Mouse (Mus musculus) heart, embryonic 13.5 days (tissue): ENCODE measurements around the gene Tmed6. TPM values are rescaled to one million over a fixed set of nuclear protein-coding genes. Genes with fewer than 3 reads are reported as not detected.
"Not testable (repeated sequence)": the region's sequence is repeated elsewhere in the genome, so short reads cannot be mapped to it uniquely, and the experiment has no call there.

ENCODE experiments used
- ATAC-seq: fragments of 200-750 bp; cut with Nextera tagmentation; 2 replicates; pipeline ENCODE4 v1.8.0; 2017; ENCODE audit warnings: moderate TSS enrichment; ENCODE audit not compliant: insufficient number of reproducible peaks, low FRiP score, low TSS enrichment; ENCODE audit errors: extremely low read depth
- H3K27ac ChIP-seq: fragments of 300-500 bp; sonication (generic); replicated peaks from 2 replicates; pipeline ENCODE4 v1.5.1; 2015; ENCODE audit warnings: moderate library complexity, mild to moderate bottlenecking, inconsistent platforms
- H3K27me3 ChIP-seq: fragments of 300-500 bp; sonication (generic); replicated peaks from 2 replicates; pipeline ENCODE4 v1.6.1; 2015; ENCODE audit warnings: mild to moderate bottlenecking, inconsistent platforms
- H3K36me3 ChIP-seq: fragments of 300-500 bp; sonication (generic); 2 replicates; pipeline ENCODE4 v1.6.1; 2015; ENCODE audit warnings: mild to moderate bottlenecking, inconsistent platforms
- H3K4me1 ChIP-seq: fragments of 300-500 bp; sonication (generic); 2 replicates; pipeline ENCODE4 v1.6.1; 2015; ENCODE audit warnings: inconsistent platforms
- H3K4me2 ChIP-seq: fragments of 300-500 bp; sonication (generic); 2 replicates; pipeline ENCODE4 v1.6.1; 2015; ENCODE audit warnings: inconsistent platforms, mild to moderate bottlenecking, moderate library complexity
- H3K4me3 ChIP-seq: fragments of 300-500 bp; sonication (generic); 2 replicates; pipeline ENCODE4 v1.5.1; 2015; ENCODE audit warnings: moderate library complexity, mild to moderate bottlenecking, inconsistent platforms
- H3K9ac ChIP-seq: fragments of 300-500 bp; sonication (generic); 2 replicates; pipeline ENCODE4 v1.6.1; 2015; ENCODE audit warnings: inconsistent platforms, mild to moderate bottlenecking, moderate library complexity
- H3K9me3 ChIP-seq: fragments of 300-500 bp; sonication (generic); 2 replicates; pipeline ENCODE4 v1.6.1; 2016; ENCODE audit warnings: inconsistent platforms
- WGBS: fragments of 180-500 bp; shearing (Covaris S2); methylation state at CpG from one replicate; pipeline ENCODE4 v1.1.7; 2015; ENCODE audit warnings: mixed read lengths; 5-methylcytosine and 5-hydroxymethylcytosine counted together
- polyA plus RNA-seq: library from polyadenylated mRNA; unstranded; fragments of >200 nt; fragmentation: Nextera tagmentation; extraction: Ambion mirVana; gene quantifications from 2 replicates; pipeline ENCODE4 v1.2.1, GENCODE M21; 2015

Gene Tmed6
- polyA plus RNA-seq, 1 experiment from 2014 or later: not detected

GRCm38 (mm10) chr8:107056973-107057369, 8.5 kb downstream of the Tmed6 start:
- under 1% methylated on average over 33 of the region's 33 CpGs for WGBS

GRCm38 (mm10) chr8:107056076-107056972, 9.1 kb downstream of the Tmed6 start, which contains the start of the genes Cog8 and Nip7:
Gene Cog8, minus strand, starts transcription at chr8:107056689.
Gene Nip7, plus strand, starts transcription at chr8:107056877.
- Histone ChIP-seq H3K36me3 (peaks cover 63% of the 10 kb centered on the region), H3K4me3 (peak within 1 kb of the TSS; percentile 100), H3K9ac (peak within 1 kb of the TSS; percentile 96), H3K4me2 (peak within 1 kb of the TSS; percentile 98), H3K27me3 (no peaks in the 10 kb centered on the region), H3K9me3 (no peaks in the 10 kb centered on the region), H3K27ac (peak within 1 kb of the TSS; percentile 76), H3K4me1 (peaks cover 21% of the 10 kb centered on the region)
- peak; percentile 90 for ATAC-seq
- under 1% methylated on average over 88 of the region's 88 CpGs for WGBS

More at GRCm38 (mm10) chr8:107056973-107057369, 8.5 kb downstream of the Tmed6 start:
- Histone ChIP-seq H3K9me3 (no peaks in the 10 kb centered on the region), H3K9ac (peak overlapping the region; percentile 88), H3K27me3 (no peaks in the 10 kb centered on the region), H3K4me1 (peaks cover 21% of the 10 kb centered on the region), H3K36me3 (peaks cover 57% of the 10 kb centered on the region), H3K4me2 (peak overlapping the region; percentile 98), H3K4me3 (peak overlapping the region; percentile 100), H3K27ac (peak overlapping the region; percentile 49)
- ATAC-seq: peak; percentile 34; the same call in 1 of the 2 replicates

- no peak overlapping the region for H3K4me3 ChIP-seq
- H3K27me3 ChIP-seq: no peaks in the 10 kb centered on the region
- ATAC-seq: no peak
- no peak overlapping the region for H3K27ac ChIP-seq
- H3K4me2 ChIP-seq: no peak overlapping the region
- peaks cover 26% of the 10 kb centered on the region for H3K4me1 ChIP-seq
- H3K9me3 ChIP-seq: no peaks in the 10 kb centered on the region
- peaks cover 59% of the 10 kb centered on the region for H3K36me3 ChIP-seq
- WGBS: 95% methylated on average over 8 of the region's 8 CpGs
- no peak overlapping the region for H3K9ac ChIP-seq
Observed at GRCm38 (mm10) chr8:107052046-107052445, 13.4 kb downstream of the Tmed6 start.

GRCm38 (mm10) chr8:107049480-107049879, 16.0 kb downstream of the Tmed6 start:
- WGBS: 93% methylated on average over 4 of the region's 4 CpGs
- H3K27me3 ChIP-seq: no peaks in the 10 kb centered on the region
- no peak overlapping the region for H3K9ac ChIP-seq
- peak overlapping the region; percentile 95 for H3K27ac ChIP-seq
- H3K9me3 ChIP-seq: no peaks in the 10 kb centered on the region
- peaks cover 81% of the 10 kb centered on the region for H3K36me3 ChIP-seq
- peak overlapping the region; percentile 93; the same call in 1 of the 2 replicates for H3K4me3 ChIP-seq
- ATAC-seq: no peak
- peaks cover 22% of the 10 kb centered on the region for H3K4me1 ChIP-seq
- H3K4me2 ChIP-seq: peak overlapping the region; percentile 96

GRCm38 (mm10) chr8:107048061-107048941, 17.1 kb downstream of the Tmed6 start, which contains the start of gene Pdf:
Gene Pdf, minus strand, starts transcription at chr8:107048614.
- H3K9me3 ChIP-seq: no peaks in the 10 kb centered on the region
- no peaks in the 10 kb centered on the region for H3K27me3 ChIP-seq
- H3K4me2 ChIP-seq: peak within 1 kb of the TSS; percentile 96
- under 1% methylated on average over 84 of the region's 87 CpGs for WGBS
- peak within 1 kb of the TSS; percentile 95 for H3K27ac ChIP-seq
- ATAC-seq: peak; percentile 60
- H3K4me3 ChIP-seq: peak within 1 kb of the TSS; percentile 93
- H3K4me1 ChIP-seq: peaks cover 22% of the 10 kb centered on the region
- H3K36me3 ChIP-seq: peaks cover 81% of the 10 kb centered on the region
- peak within 1 kb of the TSS; percentile 92 for H3K9ac ChIP-seq

- peaks cover 22% of the 10 kb centered on the region for H3K4me1 ChIP-seq
- peaks cover 81% of the 10 kb centered on the region for H3K36me3 ChIP-seq
- no peak for ATAC-seq
- WGBS: 57% methylated on average over 5 of the region's 5 CpGs
- peak overlapping the region; percentile 93 for H3K4me3 ChIP-seq
- peak overlapping the region; percentile 95 for H3K27ac ChIP-seq
- no peaks in the 10 kb centered on the region for H3K9me3 ChIP-seq
- no peaks in the 10 kb centered on the region for H3K27me3 ChIP-seq
- H3K4me2 ChIP-seq: peak overlapping the region; percentile 96
- H3K9ac ChIP-seq: peak overlapping the region; percentile 92
Observed at GRCm38 (mm10) chr8:107046976-107047375, 18.5 kb downstream of the Tmed6 start.

- 86% methylated on average over 6 of the region's 6 CpGs for WGBS
Observed at GRCm38 (mm10) chr8:107045478-107045877, 20.0 kb downstream of the Tmed6 start.

GRCm38 (mm10) chr8:107040632-107041031, 24.8 kb downstream of the Tmed6 start:
- no peak overlapping the region for H3K4me2 ChIP-seq
- ATAC-seq: no peak
- H3K4me3 ChIP-seq: no peak overlapping the region
- H3K27me3 ChIP-seq: no peaks in the 10 kb centered on the region
- peaks cover 92% of the 10 kb centered on the region for H3K36me3 ChIP-seq
- H3K9me3 ChIP-seq: no peaks in the 10 kb centered on the region
- no peak overlapping the region for H3K9ac ChIP-seq
- no peaks in the 10 kb centered on the region for H3K4me1 ChIP-seq
- H3K27ac ChIP-seq: no peak overlapping the region
- WGBS: 74% methylated on average over 7 of the region's 7 CpGs

More at GRCm38 (mm10) chr8:107045478-107045877, 20.0 kb downstream of the Tmed6 start:
- Histone ChIP-seq H3K27me3 (no peaks in the 10 kb centered on the region), H3K4me3 (no peak overlapping the region), H3K36me3 (peaks cover 81% of the 10 kb centered on the region), H3K9me3 (no peaks in the 10 kb centered on the region), H3K9ac (no peak overlapping the region), H3K27ac (no peak overlapping the region), H3K4me2 (no peak overlapping the region), H3K4me1 (peaks cover 22% of the 10 kb centered on the region)
- no peak for ATAC-seq

- ATAC-seq: no peak
- Histone ChIP-seq H3K27ac (no peak overlapping the region), H3K9ac (no peak overlapping the region), H3K36me3 (peaks cover 52% of the 10 kb centered on the region), H3K4me3 (no peak overlapping the region), H3K9me3 (no peaks in the 10 kb centered on the region), H3K4me1 (peaks cover 18% of the 10 kb centered on the region), H3K4me2 (no peak overlapping the region), H3K27me3 (no peaks in the 10 kb centered on the region)
- WGBS: 79% methylated on average over 8 of the region's 8 CpGs
Observed at GRCm38 (mm10) chr8:107036626-107037025, 28.8 kb downstream of the Tmed6 start.

GRCm38 (mm10) chr8:107035641-107036040, 29.8 kb downstream of the Tmed6 start:
- no peak overlapping the region for H3K4me2 ChIP-seq
- no peak overlapping the region for H3K27ac ChIP-seq
- H3K36me3 ChIP-seq: peaks cover 43% of the 10 kb centered on the region
- WGBS: 90% methylated on average over 3 of the region's 3 CpGs
- H3K4me1 ChIP-seq: peaks cover 18% of the 10 kb centered on the region
- H3K4me3 ChIP-seq: no peak overlapping the region
- H3K9me3 ChIP-seq: no peaks in the 10 kb centered on the region
- H3K27me3 ChIP-seq: no peaks in the 10 kb centered on the region
- no peak overlapping the region for H3K9ac ChIP-seq
- no peak for ATAC-seq

- not testable (repeated sequence) for H3K4me2 ChIP-seq, H3K9ac ChIP-seq, ATAC-seq, H3K27me3 ChIP-seq, H3K9me3 ChIP-seq, H3K4me3 ChIP-seq, H3K27ac ChIP-seq
- Histone ChIP-seq H3K4me1 (peaks cover 21% of the 10 kb centered on the region), H3K36me3 (peaks cover 22% of the 10 kb centered on the region)
- 94% methylated on average over 2 of the region's 2 CpGs for WGBS
Observed at GRCm38 (mm10) chr8:107033609-107034008, 31.8 kb downstream of the Tmed6 start.
